Mouse (Mus musculus) liver, adult 2 months (tissue): ENCODE data around the gene Kctd17.

Source experiments
- CTCF ChIP-seq: fragments of 200-500 bp; IDR thresholded peaks from 2 replicates; pipeline ENCODE4 v1.5.1; 2011; ENCODE audit warnings: low read depth, low read length, control low read depth
- POLR2A ChIP-seq: fragments of 200-500 bp; IDR thresholded peaks from 2 replicates; pipeline ENCODE4 v1.6.1; 2011; ENCODE audit warnings: low read length, control low read depth; ENCODE audit not compliant: insufficient read depth; ENCODE audit errors: extremely low read depth

- TF ChIP-seq CTCF (no peak), POLR2A (no peak)
These were observed 26.4 kb upstream of the Kctd17 start for GRCm38 (mm10) chr15:78401921-78402320.
